Mouse (Mus musculus) 416B (cell line): ENCODE results near the gene Uqcrc2.

Source experiments
- DNase-seq: peaks from one replicate; pipeline ENCODE4 v3.0.0; 2011; ENCODE audit warnings: low read depth

The Uqcrc2 gene

DNA sequence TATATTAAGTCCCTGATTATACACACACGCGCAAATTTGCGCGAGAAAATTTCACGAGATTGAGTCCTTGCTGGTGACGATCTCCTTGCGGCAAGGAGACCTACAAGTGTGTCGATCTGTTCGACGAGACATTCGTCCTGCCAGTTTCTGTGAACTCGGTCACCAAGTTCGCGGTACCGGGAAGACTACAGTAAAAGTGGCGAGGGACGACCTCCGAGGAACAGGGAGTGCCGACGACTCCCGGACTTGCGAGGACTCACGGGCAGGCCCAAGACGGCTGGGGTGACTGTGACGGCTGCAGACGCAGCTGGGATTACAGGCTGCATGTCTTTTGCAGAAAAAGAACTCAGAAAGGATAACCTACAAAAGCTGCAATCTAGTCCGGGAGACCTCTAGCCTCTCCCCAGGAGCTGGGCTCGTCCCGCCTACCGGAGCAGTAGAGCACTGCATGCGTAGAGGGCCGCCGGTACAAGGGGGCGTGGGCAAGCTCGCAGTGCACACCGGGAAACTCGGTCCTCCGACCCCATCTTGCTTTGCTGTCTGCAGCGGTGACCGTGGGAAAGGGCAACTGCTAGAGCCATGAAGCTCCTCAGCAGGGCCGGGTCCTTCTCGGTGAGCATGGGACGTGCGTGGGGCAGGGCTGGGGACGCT, at the start of gene Uqcrc2:
TSS of gene Uqcrc2 (plus strand) at position 466 of the 651 bp plus-strand sequence.
- peak; percentile 87 for DNase-seq

DNA sequence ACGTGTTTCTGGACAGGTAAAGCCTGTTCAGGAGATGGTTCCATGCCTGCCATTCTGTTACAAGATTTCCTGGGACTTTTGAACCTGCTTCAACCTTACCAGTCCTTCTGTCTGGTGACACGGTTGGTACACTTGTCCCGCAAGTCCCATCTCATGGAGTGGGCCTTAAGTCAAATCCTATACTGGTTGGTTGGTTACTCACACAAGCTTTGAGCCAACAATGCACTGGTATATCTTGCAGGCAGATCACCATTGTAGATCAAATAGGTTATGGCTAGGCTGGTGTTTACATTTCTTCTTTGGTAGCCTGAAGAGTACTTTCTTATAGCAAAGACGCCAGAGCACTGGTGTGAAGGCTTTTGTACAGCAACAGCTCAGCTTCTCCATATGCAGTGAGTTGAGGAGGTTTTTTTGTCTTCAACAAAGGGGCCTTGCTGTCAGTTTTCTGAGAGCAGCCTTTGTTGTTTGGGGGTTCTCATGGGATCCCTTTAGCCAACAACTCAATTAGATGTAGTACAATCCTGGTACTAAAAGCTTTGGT, 37.7 kb upstream of the Uqcrc2 start:
- DNase-seq, result no peak

DNA sequence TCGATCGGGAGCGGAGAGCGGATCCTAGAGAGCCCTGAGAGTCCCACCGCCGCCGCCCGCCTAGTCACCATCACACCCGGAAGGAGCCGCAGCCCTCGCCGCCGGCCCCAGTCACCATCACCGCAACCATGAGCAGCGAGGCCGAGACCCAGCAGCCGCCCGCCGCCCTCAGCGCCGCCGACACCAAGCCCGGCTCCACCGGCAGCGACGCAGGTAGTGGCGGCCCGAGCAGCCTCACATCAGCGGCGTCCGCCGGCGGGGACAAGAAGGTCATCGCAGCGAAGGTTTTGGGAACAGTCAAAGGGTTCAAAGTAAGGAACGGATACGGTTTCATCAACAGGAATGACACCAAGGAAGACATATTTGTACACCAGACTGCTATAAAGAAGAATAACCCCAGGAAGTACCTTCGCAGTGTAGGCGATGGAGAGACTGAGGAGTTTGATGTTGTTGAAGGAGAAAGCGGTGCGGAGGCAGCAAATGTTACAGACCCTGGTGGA, 37.2 kb upstream of the Uqcrc2 start:
- DNase-seq, result no peak

DNA sequence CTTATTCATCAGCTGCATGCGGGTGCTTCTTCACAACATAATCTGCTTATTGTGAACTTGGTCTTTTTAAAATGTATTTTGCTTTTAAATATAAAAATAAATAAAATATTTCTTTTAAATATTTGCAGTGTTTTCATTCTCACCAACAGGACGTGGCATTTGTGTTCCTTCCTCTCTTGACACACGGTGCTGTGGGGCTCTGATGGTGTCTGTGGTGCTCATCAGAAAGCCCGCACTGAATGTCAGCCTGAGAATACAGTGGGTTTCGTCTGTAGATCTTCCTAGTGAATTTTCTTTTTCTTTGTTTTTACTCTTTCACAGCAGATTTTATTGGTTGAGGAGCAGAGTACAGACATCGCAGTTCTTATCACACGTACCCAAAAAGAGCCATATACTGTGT, 36.6 kb upstream of the Uqcrc2 start:
- no peak for DNase-seq

DNA sequence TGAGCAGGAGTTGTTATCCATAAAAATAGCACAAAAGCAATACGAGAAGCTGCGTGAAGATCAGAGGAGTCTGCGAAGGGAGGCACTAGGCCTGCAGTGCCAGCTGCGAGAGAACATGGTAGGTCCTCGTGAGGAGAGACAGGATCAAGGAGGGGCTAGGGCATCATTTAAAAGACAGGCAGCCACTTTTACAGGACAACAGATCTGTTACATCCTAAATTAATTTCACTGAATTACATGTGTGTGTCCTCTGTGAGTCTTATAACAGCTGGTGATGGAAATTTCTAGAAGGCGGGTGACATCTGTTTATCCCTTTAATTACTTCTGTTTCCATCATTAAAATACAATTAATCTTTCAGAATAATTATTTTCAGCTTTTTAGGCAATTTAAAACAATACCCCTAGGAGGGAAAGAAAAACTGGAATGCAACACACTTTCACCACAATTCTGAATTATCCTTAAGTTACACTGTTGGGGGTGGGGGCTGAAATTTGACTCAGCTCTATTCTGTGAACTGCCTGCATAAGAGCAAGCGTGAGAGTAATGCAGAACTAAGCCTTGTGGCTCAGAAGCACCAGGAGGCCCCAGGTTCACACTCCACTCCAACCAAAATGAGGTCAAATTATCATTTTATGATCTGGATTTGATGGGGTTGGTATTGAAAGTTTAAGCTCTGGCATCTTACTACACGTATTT, 14.8 kb upstream of the Uqcrc2 start:
- DNase-seq, result no peak

DNA sequence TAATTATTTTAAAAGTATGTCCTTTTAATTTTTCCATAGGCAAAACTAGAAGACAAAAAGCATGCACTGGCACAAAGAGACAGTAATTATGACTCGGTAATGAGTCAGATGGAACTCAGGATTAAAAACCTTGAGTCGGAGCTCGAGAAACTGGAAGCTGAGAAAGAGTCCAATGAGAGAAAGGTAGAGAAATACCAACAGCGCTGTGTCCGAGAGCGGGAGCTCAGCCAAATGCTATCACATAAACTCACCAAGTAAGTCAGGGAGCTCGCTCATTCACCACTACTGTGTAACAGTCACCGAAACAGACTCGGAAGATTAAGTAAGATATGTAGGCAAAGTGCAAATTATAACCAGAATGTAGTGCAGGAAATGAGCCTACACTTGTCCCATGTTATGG, 14.1 kb upstream of the Uqcrc2 start:
- DNase-seq, result no peak

DNA sequence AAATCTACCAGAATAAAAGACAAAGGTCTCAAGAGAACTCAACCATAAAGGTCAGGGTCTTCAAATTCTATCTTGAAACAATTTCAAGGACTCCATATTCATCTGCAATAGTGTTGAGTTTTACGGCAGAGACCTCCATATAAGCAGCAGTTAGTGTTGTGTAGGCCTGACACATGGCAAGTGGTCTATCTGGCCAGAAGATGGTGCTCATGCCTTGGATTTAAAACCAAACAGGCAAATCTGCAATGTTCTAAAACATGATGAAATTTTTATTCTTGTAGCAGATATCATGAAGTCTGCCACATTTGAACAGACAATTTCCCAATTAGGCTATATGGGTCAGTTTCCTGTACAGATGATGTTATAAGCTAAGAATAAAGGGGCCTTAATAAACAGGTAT, 2.5 kb upstream of the Uqcrc2 start:
- peak; percentile 85 for DNase-seq

DNA sequence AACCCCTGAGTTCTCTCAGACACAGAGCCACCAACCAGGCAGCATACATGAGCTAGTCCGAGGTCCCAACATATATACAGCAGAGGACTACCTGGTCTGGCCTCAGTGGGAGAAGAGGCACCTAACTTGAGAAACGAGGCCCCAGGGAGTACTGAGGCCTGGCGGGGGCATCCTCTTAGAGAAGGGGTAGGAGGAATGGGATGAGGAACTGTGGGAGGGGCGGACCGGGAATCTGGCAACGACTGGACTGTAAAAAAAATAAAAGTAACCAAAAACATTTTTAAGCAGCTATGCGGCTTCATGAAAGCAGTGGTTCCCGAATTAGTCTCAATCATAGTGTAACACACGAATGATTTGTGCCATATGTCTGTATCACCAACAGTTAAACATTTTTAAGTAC, 675 bp upstream of the Uqcrc2 start:
- DNase-seq, result no peak

DNA sequence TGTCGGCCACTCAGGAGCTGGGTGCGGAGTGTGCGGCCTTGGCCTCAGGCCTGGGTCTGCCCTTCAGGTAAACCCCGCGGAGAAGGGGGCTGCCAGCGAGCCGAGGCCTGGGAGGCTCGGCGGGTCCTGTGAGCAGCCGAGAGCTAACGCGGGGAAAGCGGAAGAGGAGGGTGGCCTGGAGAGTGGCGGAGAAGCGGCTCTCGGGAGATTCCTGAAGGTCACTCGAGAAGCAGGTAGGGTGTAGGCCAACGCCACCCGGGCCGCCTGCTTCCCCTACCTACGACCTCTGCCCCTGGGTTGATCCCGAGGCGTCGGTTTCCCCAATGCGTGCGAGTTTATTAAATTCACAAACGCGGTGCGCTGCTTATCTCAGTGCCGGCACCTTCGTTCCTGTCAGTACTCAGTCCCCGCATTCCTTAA, 396 bp downstream of the Uqcrc2 start:
- no peak for DNase-seq

DNA sequence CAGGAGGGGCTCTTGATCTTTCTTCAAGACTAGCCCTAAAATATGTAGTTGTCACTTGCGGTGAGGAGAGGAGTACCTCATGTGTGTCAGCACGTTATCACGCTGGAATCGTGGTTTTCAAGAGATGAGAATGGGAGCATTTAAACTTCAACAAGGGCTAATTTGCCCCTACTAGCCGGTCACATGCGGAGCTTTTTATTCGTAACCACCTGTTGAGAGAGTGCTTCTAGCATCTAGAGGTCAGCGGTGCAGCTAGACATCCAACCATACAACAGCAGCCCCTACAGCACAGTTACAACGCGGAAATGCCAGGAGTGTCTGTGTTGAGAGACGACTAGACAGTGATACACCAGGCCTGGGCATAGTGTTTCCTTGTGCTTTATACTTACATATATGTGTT, 845 bp downstream of the Uqcrc2 start:
- DNase-seq, result peak; percentile 53

DNA sequence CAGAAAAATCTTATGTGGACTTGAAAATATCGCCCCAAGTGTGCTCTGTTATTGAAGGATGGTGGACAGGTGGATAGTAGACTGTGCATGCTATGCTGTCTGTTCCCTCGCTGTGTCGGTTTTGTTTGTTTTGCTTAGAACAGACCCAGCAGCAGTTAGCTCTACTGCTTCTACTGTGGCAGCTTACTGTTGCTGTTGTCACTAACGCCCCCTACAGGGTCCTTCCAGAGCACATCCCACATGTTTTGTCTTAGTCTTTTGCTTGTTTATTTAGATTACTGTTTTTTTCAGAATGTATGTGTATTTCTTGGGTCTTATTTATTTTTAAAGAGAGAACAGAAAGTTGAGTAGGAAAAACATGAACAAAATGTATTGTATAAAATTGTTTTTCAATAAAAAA, 8.2 kb downstream of the Uqcrc2 start:
- DNase-seq, result peak; percentile 24

DNA sequence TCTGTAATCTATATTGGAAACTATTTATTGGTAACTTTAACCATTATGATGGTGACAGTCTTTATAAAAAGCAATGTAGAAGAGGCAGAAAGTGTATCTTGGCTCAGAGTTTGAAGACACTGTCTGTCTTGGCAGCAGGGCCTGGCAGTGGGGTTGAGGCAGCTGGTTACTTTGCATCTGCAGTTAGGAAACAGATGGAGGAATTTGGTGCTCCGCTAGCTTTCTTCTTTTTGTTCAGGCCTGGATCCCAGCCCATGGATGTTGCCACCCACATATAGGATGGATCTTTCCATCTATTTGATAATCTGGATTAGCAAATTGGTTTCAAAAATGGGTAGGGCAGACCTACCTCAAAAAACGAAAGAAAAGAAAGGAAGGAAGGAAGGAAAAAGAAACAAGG, 12.9 kb downstream of the Uqcrc2 start:
- no peak for DNase-seq

DNA sequence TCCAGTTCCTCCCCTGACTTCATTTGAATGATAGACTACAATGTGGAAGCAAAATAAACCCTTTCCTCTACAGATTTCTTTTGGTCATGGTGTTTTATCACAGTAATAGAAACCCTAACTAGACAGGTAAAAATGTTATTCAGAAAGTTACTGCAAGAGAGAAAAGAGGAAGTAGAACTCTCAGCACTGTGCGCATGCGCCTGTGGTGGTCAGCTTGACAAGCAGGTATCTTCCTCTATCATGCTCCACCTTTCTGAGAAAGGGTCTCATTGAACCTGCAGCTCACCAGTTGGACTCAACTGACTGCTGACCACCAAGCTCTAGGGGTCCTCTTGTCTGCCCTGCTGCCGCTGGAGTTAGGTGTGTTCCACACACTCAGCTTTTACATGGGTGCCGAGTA, 27.1 kb downstream of the Uqcrc2 start:
- no peak for DNase-seq

DNA sequence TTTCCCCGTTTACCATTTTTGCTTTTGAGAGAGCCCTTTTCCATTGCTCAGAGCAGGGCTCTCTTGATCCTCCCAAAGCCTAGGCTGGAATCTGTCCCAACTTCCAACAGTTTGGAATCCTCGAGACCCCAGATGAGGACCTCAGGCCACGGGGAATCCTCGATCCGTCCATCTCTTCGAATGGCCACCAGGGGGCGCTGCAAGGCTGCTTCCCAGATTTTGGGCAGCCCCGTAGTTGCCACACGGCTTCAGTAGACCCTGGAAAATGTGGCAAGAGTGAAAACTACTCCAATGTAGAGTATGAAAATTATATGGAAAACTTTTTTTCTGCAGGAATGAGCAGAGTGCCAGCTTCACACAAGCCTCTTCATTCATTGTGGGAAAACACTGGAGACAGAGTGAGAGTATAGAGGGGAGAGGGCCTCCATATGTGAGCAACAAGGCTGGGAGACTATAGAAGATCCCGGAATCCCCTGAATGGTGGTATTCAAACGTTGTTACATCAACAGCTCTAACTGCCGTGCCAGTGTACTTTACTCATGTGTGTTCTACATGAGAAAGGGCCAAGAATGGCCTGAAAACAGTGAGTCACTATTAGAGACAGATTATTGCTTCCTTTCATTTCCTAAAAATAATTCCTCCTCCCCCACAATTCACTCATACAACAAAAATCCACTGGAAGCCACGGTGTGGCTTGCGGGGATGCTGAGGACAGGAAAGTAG, 35.3 kb downstream of the Uqcrc2 start, which contains the start of gene Pdzd9:
TSS of gene Pdzd9 (minus strand) at position 191 of the 723 bp plus-strand sequence.
- DNase-seq, result peak; percentile 59

DNA sequence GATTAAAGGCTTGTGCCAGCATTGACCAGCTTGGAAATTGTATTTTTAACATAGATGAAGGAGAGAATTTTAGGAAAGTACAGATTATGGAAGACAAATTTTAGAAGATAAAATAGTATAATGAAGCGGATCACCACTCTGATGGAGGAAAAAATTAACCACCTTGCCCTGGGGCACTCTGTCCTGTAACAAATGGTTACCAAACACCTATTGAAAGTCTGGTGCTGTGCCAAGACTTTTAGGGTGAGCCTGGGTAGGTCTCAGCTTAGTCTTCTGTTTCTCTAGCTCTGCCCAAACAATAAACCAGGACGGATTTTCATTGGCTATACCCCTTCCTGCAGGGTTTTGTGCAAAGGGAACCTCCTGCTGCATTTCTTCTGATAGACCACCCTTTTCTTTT, 36.3 kb downstream of the Uqcrc2 start:
- DNase-seq, result no peak

DNA sequence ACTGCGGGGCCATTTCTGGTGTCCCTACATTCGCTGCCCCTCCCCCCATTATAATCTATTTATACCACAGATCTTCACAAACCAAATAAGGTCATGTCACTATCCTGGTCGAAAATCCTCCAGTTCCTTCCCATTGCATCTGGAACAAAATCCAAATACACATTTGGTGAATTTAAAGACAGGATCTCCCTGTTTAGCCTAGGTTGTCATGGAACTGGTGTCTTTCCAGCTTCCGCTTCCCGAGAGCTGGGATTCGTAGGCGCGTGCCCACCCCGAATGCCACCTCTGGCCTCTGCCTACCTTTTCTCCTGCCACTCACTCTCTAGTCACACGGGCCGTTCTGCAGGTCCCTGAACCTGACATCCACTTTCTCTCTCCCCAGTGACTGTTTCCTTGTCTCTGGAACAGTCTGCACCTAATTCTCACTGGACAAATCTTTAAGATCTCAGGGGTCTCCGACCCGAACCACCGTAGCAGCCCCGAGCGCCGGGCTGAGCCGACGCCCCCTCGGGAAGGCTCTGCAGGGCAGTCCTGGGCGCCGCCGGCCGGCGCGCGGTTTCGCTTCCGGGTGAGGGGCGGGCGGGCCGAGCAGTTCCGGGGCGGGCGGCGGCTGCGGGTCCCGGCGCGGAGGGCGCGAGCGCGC, 42.1 kb downstream of the Uqcrc2 start, which contains the start of gene Mosmo:
TSS of gene Mosmo (plus strand) at position 618 of the 643 bp plus-strand sequence.
- peak; percentile 55 for DNase-seq

DNA sequence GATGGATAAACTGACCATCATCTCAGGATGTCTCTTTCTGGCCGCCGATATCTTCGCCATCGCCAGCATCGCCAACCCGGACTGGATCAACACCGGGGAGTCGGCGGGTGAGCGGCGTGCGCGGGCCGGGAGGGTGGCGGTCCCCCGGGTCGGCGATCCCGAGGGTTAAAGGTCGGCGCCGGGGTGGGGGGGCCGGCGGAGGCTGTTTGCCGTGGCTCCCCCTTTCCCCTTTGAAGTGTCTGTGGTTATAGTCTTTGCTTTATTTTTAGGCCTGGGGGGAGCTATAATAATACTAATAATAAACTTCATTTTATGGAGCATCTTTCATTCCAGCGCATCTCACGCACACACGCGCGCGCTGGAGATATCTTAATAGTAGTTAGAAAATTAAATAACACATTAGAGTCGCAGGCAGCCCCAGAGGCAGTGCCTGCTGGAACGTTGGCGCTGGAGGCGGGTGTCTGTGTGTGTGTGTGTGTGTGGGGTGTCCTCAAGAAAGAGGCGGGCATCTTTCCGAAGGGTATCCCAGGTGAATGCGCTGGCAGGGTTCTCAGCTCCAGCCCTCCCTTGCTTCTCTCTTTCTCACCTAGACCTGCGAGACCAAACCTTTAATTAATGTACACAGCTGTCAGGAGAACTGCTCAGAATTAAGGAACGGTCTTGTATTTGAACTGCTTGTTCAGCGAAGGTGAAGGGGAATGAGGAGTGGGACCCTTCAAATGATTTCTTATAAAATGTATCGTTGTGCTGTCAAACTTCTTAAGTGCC, 43.0 kb downstream of the Uqcrc2 start:
- peak; percentile 38 for DNase-seq

DNA sequence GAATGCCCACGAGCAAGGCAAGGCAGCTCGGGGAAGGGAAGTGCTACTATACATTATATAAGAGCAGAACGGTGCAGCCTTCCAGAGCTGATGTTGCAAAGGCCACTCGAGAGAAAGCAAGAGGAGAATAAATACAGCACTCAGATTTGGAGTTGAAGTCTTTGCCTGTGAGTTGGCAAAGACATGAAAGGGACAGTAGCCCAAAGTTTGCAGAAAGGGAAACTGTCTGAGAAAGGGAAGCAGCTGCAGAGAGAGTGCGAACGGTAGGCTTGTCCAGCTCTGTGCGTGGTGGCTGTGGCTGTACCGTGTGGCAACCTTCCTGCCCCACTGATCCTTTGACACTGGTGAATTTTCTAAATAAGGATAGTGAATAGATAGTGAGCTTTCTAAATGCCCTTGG, 44.0 kb downstream of the Uqcrc2 start:
- peak; percentile 33 for DNase-seq

DNA sequence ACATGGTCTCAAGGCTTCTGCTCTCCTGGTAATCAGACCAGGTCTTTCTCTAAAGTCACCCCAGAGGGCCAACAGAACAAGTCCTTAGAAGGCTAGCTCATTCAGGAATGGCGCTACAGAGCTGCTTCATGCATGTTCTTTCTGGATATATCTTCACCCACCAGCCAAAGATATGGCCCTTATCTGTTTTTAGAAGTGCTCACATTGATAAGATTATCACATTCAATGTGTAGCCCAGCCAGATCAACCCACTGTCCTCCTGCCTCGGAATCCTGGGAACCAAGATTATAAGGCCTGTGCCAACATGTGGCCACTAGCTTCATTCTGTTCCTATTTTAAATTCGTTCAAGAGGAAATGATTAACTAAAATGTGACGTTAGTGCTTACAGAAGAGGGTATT, 47.0 kb downstream of the Uqcrc2 start:
- DNase-seq, result no peak

DNA sequence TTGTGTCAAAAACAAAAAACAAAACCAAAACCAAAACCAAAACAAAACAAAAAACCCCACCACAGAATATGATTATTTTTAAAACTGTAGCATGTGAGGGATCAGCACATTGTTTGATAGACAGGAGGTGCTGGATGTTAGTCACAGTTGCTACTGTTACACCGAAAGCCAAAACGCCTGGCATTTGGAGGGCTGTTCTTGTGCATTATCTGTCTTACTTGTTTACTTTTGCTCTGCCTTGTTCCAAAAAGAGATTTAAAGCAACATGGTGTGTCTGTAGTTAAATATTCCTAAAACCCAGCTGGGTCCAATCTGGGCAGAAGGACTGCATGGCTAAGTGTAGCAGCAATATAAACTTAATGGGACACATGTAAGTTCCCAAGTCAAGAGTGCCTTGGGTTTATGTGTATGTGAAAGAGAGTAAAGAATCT, 49.8 kb downstream of the Uqcrc2 start:
- DNase-seq, result no peak

DNA sequence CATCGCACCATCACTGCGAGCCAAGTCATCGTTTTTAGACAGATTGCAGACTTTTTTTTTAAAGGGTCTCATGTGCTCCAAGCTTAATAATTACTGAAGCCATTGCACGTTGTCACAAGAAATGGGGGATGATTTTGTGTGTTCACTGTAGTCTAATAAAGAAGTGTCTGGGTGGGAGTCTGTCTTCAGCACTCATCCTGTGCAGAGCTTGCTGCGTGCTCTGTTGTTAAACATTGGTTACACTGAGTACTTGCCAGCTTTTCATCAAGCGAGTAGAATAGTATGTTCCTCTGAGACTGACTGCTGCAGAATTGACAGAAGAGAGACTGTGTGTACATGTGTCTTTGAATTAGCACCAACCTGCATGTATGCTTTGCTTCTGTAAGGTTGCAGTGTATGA, 50.3 kb downstream of the Uqcrc2 start:
- DNase-seq, result no peak
